Mouse (Mus musculus) embryonic facial prominence, embryonic 11.5 days (tissue): Measurements from ENCODE around the gene Capn1. TPM values are rescaled to one million over a fixed set of nuclear protein-coding genes. Genes with fewer than 3 reads are reported as not detected.

ENCODE experiments used
- ATAC-seq: fragments of 200-750 bp; cut with Nextera tagmentation; replicated peaks from 2 replicates; pipeline ENCODE4 v1.8.0; 2017; ENCODE audit warnings: low read depth; ENCODE audit not compliant: insufficient number of reproducible peaks, low FRiP score, low TSS enrichment
- DNase-seq: peaks from one replicate; pipeline ENCODE4 v3.0.0-alpha.2; 2015; ENCODE audit warnings: low spot score
- H3K27ac ChIP-seq: fragments of 300-500 bp; sonication (generic); replicated peaks from 2 replicates; pipeline ENCODE4 v1.5.1; 2014; ENCODE audit warnings: mild to moderate bottlenecking, low read depth, low read length, control low read depth
- H3K27me3 ChIP-seq: fragments of 300-500 bp; sonication (generic); 2 replicates; pipeline ENCODE4 v1.6.1; 2014; ENCODE audit warnings: mild to moderate bottlenecking, low read length, moderate library complexity, mixed read lengths; ENCODE audit not compliant: control insufficient read depth, insufficient read depth
- H3K36me3 ChIP-seq: fragments of 300-500 bp; sonication (generic); replicated peaks from 2 replicates; pipeline ENCODE4 v1.6.1; 2014; ENCODE audit warnings: low read depth, mild to moderate bottlenecking, low read length, moderate library complexity, mixed read lengths; ENCODE audit not compliant: control insufficient read depth, insufficient read depth
- H3K4me1 ChIP-seq: fragments of 300-500 bp; sonication (generic); 2 replicates; pipeline ENCODE4 v1.6.1; 2014; ENCODE audit warnings: low read length, mixed read lengths; ENCODE audit not compliant: control insufficient read depth, insufficient read depth
- H3K4me2 ChIP-seq: fragments of 300-500 bp; sonication (generic); 2 replicates; pipeline ENCODE4 v1.6.1; 2014; ENCODE audit warnings: low read depth, mild to moderate bottlenecking, control low read depth, low read length, moderate library complexity
- H3K4me3 ChIP-seq: fragments of 300-500 bp; sonication (generic); 2 replicates; pipeline ENCODE4 v1.5.1; 2014; ENCODE audit warnings: low read depth, low read length, control low read depth
- H3K9ac ChIP-seq: fragments of 300-500 bp; sonication (generic); replicated peaks from 2 replicates; pipeline ENCODE4 v1.6.1; 2014; ENCODE audit warnings: mild to moderate bottlenecking, control low read depth, low read length
- H3K9me3 ChIP-seq: fragments of 300-500 bp; sonication (generic); replicated peaks from 2 replicates; pipeline ENCODE4 v1.6.1; 2016; ENCODE audit warnings: mild to moderate bottlenecking, low read length, inconsistent platforms, mixed read lengths; ENCODE audit not compliant: control insufficient read depth
- WGBS: fragments of 180-500 bp; shearing (Covaris S2); extraction: QIAGEN DNeasy Blood & Tissue Kit; methylation state at CpG from one replicate; pipeline ENCODE4 v1.1.7; 2014; 5-methylcytosine and 5-hydroxymethylcytosine counted together
- polyA plus RNA-seq: library from polyadenylated mRNA; unstranded; fragments of >200 nt; fragmentation: Nextera tagmentation; extraction: Ambion mirVana; gene quantifications from 2 replicates; pipeline ENCODE4 v1.2.1, GENCODE M21; 2014

Capn1 gene
- polyA plus RNA-seq, 1 experiment from 2014 or later: 4.5 TPM

- Histone ChIP-seq H3K9me3 (no peaks in the 10 kb centered on the region), H3K9ac (no peak overlapping the region; the same call in 1 of the 2 replicates), H3K4me2 (no peak overlapping the region), H3K27ac (no peak overlapping the region), H3K4me1 (peaks cover 2% of the 10 kb centered on the region; the same call in 1 of the 2 replicates), H3K36me3 (no peaks in the 10 kb centered on the region), H3K27me3 (no peaks in the 10 kb centered on the region), H3K4me3 (no peak overlapping the region)
- 44% methylated on average over 5 of the region's 5 CpGs for WGBS
- DNase-seq: no peak
- ATAC-seq: no peak
These were observed 27.5 kb downstream of the Capn1 start for GRCm38 (mm10) chr19:5988027-5988814.

DNA sequence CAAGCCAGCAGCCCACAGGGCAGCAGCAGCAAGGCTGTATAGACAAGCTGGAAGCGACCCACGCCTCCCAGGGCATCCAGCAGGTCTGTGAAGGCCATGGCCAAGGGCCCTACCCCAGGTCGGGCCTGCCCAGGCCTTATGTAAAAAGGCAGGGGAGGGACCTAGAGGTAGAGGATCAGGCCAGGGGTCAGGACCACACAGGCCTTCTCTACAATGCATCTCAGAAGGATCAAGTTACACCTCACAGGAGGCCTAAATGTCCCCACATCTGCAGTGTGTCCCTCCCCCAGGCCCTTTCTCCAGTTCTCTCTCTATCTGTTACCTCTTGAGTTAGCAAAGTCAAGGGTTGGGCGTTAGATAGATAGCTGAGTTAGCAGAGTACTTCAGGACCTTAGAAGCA, 29.7 kb downstream of the Capn1 start, which contains the start of gene Slc22a20:
Slc22a20 (minus strand) TSS at position 101 of the 400 bp plus-strand sequence.
- Histone ChIP-seq H3K36me3 (no peaks in the 10 kb centered on the region), H3K4me3 (no peak within 1 kb of the TSS), H3K27me3 (no peaks in the 10 kb centered on the region), H3K9ac (no peak within 1 kb of the TSS), H3K27ac (no peak within 1 kb of the TSS), H3K4me2 (no peak within 1 kb of the TSS), H3K4me1 (peaks cover 2% of the 10 kb centered on the region; the same call in 1 of the 2 replicates), H3K9me3 (no peaks in the 10 kb centered on the region)
- no peak for DNase-seq
- WGBS: 36% methylated on average over 4 of the region's 4 CpGs
- ATAC-seq: no peak

- WGBS: 85% methylated on average over 9 of the region's 9 CpGs
These were observed 35.2 kb downstream of the Capn1 start for GRCm38 (mm10) chr19:5980477-5980876.

DNA sequence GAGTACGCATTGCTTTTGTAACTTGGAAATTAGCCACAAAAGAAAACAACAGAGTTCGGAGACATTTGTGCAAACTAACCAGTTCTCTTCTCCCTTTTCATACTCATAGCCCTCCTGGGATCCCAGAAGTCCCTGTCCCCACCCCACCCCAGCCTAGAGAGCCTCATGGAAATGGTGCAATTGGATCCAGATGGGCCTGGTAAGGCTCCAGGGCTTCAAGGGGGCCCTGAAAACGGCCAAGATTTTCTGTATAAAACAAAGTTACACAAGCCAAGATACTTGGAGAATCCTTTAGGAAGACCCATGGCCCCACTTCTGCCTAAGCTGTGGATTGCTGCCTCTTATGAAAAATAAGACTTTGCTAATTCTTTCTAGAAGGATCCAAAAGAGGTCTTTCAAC, 38.0 kb downstream of the Capn1 start:
- Histone ChIP-seq H3K4me2 (no peak overlapping the region), H3K4me1 (no peaks in the 10 kb centered on the region), H3K27me3 (no peaks in the 10 kb centered on the region), H3K9me3 (no peaks in the 10 kb centered on the region), H3K27ac (no peak overlapping the region), H3K4me3 (no peak overlapping the region), H3K36me3 (no peaks in the 10 kb centered on the region), H3K9ac (no peak overlapping the region)
- ATAC-seq (no peak), DNase-seq (peak; percentile 40)
- 66% methylated on average over 3 of the region's 3 CpGs for WGBS

More at GRCm38 (mm10) chr19:5980477-5980876, 35.2 kb downstream of the Capn1 start:
- H3K9me3 ChIP-seq: no peaks in the 10 kb centered on the region
- DNase-seq: no peak
- ATAC-seq: no peak
- H3K27ac ChIP-seq: no peak overlapping the region
- no peak overlapping the region for H3K9ac ChIP-seq
- no peaks in the 10 kb centered on the region for H3K4me1 ChIP-seq
- H3K4me2 ChIP-seq: no peak overlapping the region
- H3K4me3 ChIP-seq: no peak overlapping the region
- no peaks in the 10 kb centered on the region for H3K36me3 ChIP-seq
- H3K27me3 ChIP-seq: no peaks in the 10 kb centered on the region

DNA sequence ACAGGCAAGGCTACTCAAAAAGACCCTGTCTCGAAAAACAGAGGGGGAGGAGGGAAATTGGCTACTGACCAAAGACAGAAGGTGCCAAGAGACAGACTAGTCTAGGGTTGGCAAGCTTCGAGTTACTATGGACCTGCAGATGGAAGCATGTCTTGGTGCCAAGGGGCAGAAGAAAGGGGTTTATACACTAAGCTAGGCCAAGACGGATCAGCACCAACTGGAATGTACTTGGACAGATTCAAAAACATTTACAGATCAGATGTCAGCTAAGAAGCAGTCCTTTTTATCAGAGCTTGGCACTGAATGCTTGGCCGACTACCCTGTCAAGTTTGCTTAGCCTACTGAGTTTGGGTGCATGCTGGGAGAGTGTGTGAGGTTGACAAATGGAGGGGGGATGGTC, 40.0 kb downstream of the Capn1 start:
- Histone ChIP-seq H3K4me1 (no peaks in the 10 kb centered on the region), H3K27me3 (no peaks in the 10 kb centered on the region), H3K9me3 (no peaks in the 10 kb centered on the region), H3K9ac (no peak overlapping the region), H3K4me3 (no peak overlapping the region), H3K27ac (no peak overlapping the region), H3K4me2 (no peak overlapping the region), H3K36me3 (no peaks in the 10 kb centered on the region)
- 76% methylated on average over 4 of the region's 4 CpGs for WGBS
- DNase-seq (no peak), ATAC-seq (no peak)

DNA sequence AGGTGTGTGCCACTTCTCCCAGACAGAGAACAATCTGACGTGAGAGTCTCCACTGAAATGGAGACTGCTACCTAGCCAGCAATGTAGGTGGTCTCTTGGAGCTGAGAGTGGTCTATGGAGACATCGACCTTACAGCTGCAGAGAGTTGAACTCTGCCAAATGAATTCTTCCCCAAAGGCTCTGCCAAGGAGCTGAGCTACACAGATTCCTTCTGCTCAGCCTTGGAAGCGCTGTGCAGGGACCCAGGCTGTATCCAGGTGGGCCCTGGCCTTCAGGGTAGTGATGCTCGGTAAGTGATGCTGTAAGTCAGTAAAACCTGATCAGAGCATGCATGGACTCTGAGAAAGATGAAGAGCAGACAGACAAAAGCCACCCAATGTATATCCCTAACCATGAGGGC, 40.6 kb downstream of the Capn1 start:
- H3K9ac ChIP-seq: no peak overlapping the region
- no peaks in the 10 kb centered on the region for H3K4me1 ChIP-seq
- ATAC-seq (no peak), DNase-seq (no peak)
- H3K4me2 ChIP-seq: no peak overlapping the region
- H3K9me3 ChIP-seq: no peaks in the 10 kb centered on the region
- 73% methylated on average over 4 of the region's 4 CpGs for WGBS
- H3K36me3 ChIP-seq: no peaks in the 10 kb centered on the region
- H3K4me3 ChIP-seq: no peak overlapping the region
- no peaks in the 10 kb centered on the region for H3K27me3 ChIP-seq
- no peak overlapping the region for H3K27ac ChIP-seq

DNA sequence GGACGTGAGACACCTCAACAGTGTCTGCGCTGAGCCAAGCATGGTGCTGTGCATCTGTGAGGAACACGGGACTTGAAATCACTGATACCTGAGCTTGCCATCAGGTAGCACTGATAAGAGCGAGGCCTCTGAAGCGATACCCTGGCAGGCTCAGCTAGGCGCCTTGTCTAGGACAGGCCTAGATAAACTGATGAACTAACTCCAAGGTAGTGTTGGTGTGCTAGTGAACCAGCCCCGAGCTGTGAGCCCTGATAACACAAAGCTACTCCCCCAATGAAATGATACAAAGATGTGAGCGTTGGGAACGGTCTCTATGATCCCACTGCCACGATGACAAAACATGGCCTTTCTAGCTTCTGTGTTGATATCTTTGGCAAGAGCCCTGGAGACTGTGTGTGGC, 48.0 kb downstream of the Capn1 start:
- Histone ChIP-seq H3K9ac (no peak overlapping the region), H3K27me3 (no peaks in the 10 kb centered on the region), H3K4me2 (no peak overlapping the region), H3K27ac (no peak overlapping the region), H3K4me1 (no peaks in the 10 kb centered on the region), H3K9me3 (no peaks in the 10 kb centered on the region), H3K36me3 (no peaks in the 10 kb centered on the region), H3K4me3 (no peak overlapping the region)
- no peak for DNase-seq
- 88% methylated on average over 10 of the region's 10 CpGs for WGBS
- no peak for ATAC-seq

- H3K4me3 ChIP-seq: no peak overlapping the region
- 0 out of 2 replicates have a peak overlapping the region, but pooled peaks have one; percentile 13 for H3K9ac ChIP-seq
- no peak for DNase-seq
- H3K36me3 ChIP-seq: no peaks in the 10 kb centered on the region
- WGBS: 81% methylated on average over 6 of the region's 6 CpGs
- no peaks in the 10 kb centered on the region for H3K9me3 ChIP-seq
- no peak overlapping the region for H3K27ac ChIP-seq
- no peak for ATAC-seq
- H3K27me3 ChIP-seq: no peaks in the 10 kb centered on the region
- H3K4me2 ChIP-seq: no peak overlapping the region
- no peaks in the 10 kb centered on the region for H3K4me1 ChIP-seq
These were observed 48.9 kb downstream of the Capn1 start for GRCm38 (mm10) chr19:5966786-5967185.
